In genomic region chr11:69995391-69995960, GRCm38 (mm10) we compare ENCODE assay signal across 8 mouse cellular contexts. TPM values are rescaled to one million over a fixed set of nuclear protein-coding genes. Genes with fewer than 3 reads are reported as not detected.
DNase-seq lines count a peak whose midpoint lies in the region; ATAC-seq and TF ChIP-seq lines count a peak whose summit lies in the region.

TSS of gene Phf23 (plus strand) at chr11:69995777.

- TF ChIP-seq CTCF in heart, adult 2 months (IDR thresholded peaks at IDR 0.05): peak; percentile 74

- H3K9ac ChIP-seq in embryonic facial prominence, embryonic 14.5 days (ENCODE audit: low read depth, low read length): peak within 1 kb of the TSS; percentile 96
- H3K9ac ChIP-seq in heart, adult 2 months (ENCODE audit: low read depth, low read length): peak within 1 kb of the TSS; percentile 91
- peak within 1 kb of the TSS; percentile 98 for H3K9ac ChIP-seq in limb, embryonic 13.5 days
- H3K9ac ChIP-seq in midbrain, embryonic 16.5 days (ENCODE audit: low read depth, low read length): peak within 1 kb of the TSS; percentile 90

- DNase-seq in 3T3-L1 (ENCODE audit: low read depth, low spot score): peak; percentile 99
- DNase-seq in adrenal gland, postnatal 4 days (ENCODE audit: low spot score in 2 of 2): peak; percentile 87 to 97
- DNase-seq in embryonic facial prominence, embryonic 14.5 days (ENCODE audit: low spot score): peak; percentile 100
- DNase-seq in heart, adult 2 months: peak; percentile 96 to 99
- DNase-seq in kidney, adult 8-10 months: peak; percentile 98 to 99
- DNase-seq in spleen, postnatal 10 days (ENCODE audit: low spot score in 2 of 2): peak; percentile 89 to 96

- intact Hi-C loops in heart, adult 2 months (cut with DNase I): loop anchor here (2.0 to 10.0 kb wide), 2 partner anchors 15 to 581 kb away; partner anchors contain the start of genes Ctdnep1 and Kdm6b

- no peaks in the 10 kb centered on the region for H3K27me3 ChIP-seq in embryonic facial prominence, embryonic 14.5 days (replicated peaks; ENCODE audit: control insufficient read depth, insufficient read depth, low read length)
- no peaks in the 10 kb centered on the region for H3K27me3 ChIP-seq in heart, adult 2 months (ENCODE audit: control insufficient read depth, insufficient read depth, low read length)
- H3K27me3 ChIP-seq in limb, embryonic 13.5 days: no peaks in the 10 kb centered on the region
- no peaks in the 10 kb centered on the region for H3K27me3 ChIP-seq in midbrain, embryonic 16.5 days (ENCODE audit: control insufficient read depth, insufficient read depth, low read depth, low read length)

- H3K36me3 ChIP-seq in embryonic facial prominence, embryonic 14.5 days (ENCODE audit: control insufficient read depth, insufficient read depth, low read length): peaks cover 46% of the 10 kb centered on the region
- peaks cover 16% of the 10 kb centered on the region for H3K36me3 ChIP-seq in heart, adult 2 months (ENCODE audit: control insufficient read depth, insufficient read depth, low read length)
- peaks cover 44% of the 10 kb centered on the region for H3K36me3 ChIP-seq in limb, embryonic 13.5 days
- H3K36me3 ChIP-seq in midbrain, embryonic 16.5 days (ENCODE audit: control insufficient read depth, insufficient read depth, low read length): peaks cover 7% of the 10 kb centered on the region

- peak within 1 kb of the TSS; percentile 64 for H3K4me3 ChIP-seq in embryonic facial prominence, embryonic 14.5 days (ENCODE audit: low read depth, low read length)
- peak within 1 kb of the TSS; percentile 98 for H3K4me3 ChIP-seq in heart, adult 2 months
- peak within 1 kb of the TSS; percentile 98 for H3K4me3 ChIP-seq in limb, embryonic 13.5 days
- peak within 1 kb of the TSS; percentile 90 for H3K4me3 ChIP-seq in midbrain, embryonic 16.5 days (ENCODE audit: low read depth, low read length)

- TF ChIP-seq POLR2A in heart, adult 2 months (IDR thresholded peaks at IDR 0.05; ENCODE audit: insufficient read depth, low read depth, low read length): peak; percentile 65

- H3K9me3 ChIP-seq in embryonic facial prominence, embryonic 14.5 days (ENCODE audit: control insufficient read depth, low read length): no peaks in the 10 kb centered on the region
- no peaks in the 10 kb centered on the region for H3K9me3 ChIP-seq in limb, embryonic 13.5 days
- no peaks in the 10 kb centered on the region for H3K9me3 ChIP-seq in midbrain, embryonic 16.5 days (replicated peaks; ENCODE audit: control insufficient read depth, low read length, poor library complexity, severe bottlenecking)

- peak within 1 kb of the TSS; percentile 98 for H3K27ac ChIP-seq in embryonic facial prominence, embryonic 14.5 days (replicated peaks; ENCODE audit: low read depth, low read length)
- peak within 1 kb of the TSS; percentile 97 for H3K27ac ChIP-seq in heart, adult 2 months
- H3K27ac ChIP-seq in limb, embryonic 13.5 days: peak within 1 kb of the TSS; percentile 98
- peak within 1 kb of the TSS; percentile 90 for H3K27ac ChIP-seq in midbrain, embryonic 16.5 days (ENCODE audit: low read length)

- peaks cover 1% of the 10 kb centered on the region for H3K79me2 ChIP-seq in heart, adult 2 months (replicated peaks; ENCODE audit: control insufficient read depth, insufficient read depth, low read length)

- under 1% methylated on average over 36 of the region's 36 CpGs for WGBS in embryonic facial prominence, embryonic 14.5 days
- WGBS in heart, adult 2 months: 2% methylated on average over 33 of the region's 36 CpGs
- under 1% methylated on average over 36 of the region's 36 CpGs for WGBS in limb, embryonic 13.5 days
- WGBS in midbrain, embryonic 16.5 days: under 1% methylated on average over 34 of the region's 36 CpGs

- H3K4me2 ChIP-seq in embryonic facial prominence, embryonic 14.5 days (ENCODE audit: low read depth, low read length): peak within 1 kb of the TSS; percentile 49
- peak within 1 kb of the TSS; percentile 62 for H3K4me2 ChIP-seq in limb, embryonic 13.5 days (replicated peaks)
- peak within 1 kb of the TSS; percentile 81 for H3K4me2 ChIP-seq in midbrain, embryonic 16.5 days (ENCODE audit: low read length)

- peaks cover 16% of the 10 kb centered on the region for H3K4me1 ChIP-seq in embryonic facial prominence, embryonic 14.5 days (ENCODE audit: control insufficient read depth, insufficient read depth, low read length)
- peaks cover 3% of the 10 kb centered on the region for H3K4me1 ChIP-seq in heart, adult 2 months (ENCODE audit: control insufficient read depth, insufficient read depth, low read length)
- H3K4me1 ChIP-seq in limb, embryonic 13.5 days: peaks cover 45% of the 10 kb centered on the region
- peaks cover 29% of the 10 kb centered on the region for H3K4me1 ChIP-seq in midbrain, embryonic 16.5 days (ENCODE audit: control insufficient read depth, insufficient read depth, low read length)

- peak; percentile 86 for ATAC-seq in embryonic facial prominence, embryonic 14.5 days (ENCODE audit: low read depth)
- ATAC-seq in limb, embryonic 13.5 days (ENCODE audit: low FRiP score, low read depth): peak; percentile 85
- ATAC-seq in midbrain, embryonic 16.5 days: peak; percentile 87

- TF ChIP-seq EP300 in heart, adult 2 months (IDR thresholded peaks at IDR 0.05; ENCODE audit: insufficient read depth, low read depth, low read length): peak; percentile 95

RNA-seq across cellular contexts. Expression of gene Phf23, which starts in this region (rescaled TPM):
- total RNA-seq in adrenal gland, postnatal 4 days (2021): 10 to 100 TPM; 51.4 to 53.4 TPM
- 47.0 and 49.3 TPM in 2 replicates for polyA plus RNA-seq in embryonic facial prominence, embryonic 14.5 days (2014; fragmentation: Nextera tagmentation; extraction: Ambion mirVana)
- total RNA-seq in heart, adult 2 months (2021): 10 to 100 TPM; 18.1 to 22.8 TPM
- 11.5 and 17.6 TPM in 2 replicates for polyA plus RNA-seq in heart, adult 2 months (2012; rRNA removed)
- 95.9 and 101 TPM in 2 replicates for polyA plus RNA-seq in limb, embryonic 13.5 days (2015; fragmentation: Nextera tagmentation; extraction: Ambion mirVana)
- 51.2 and 58.6 TPM in 2 replicates for polyA plus RNA-seq in midbrain, embryonic 16.5 days (2015; fragmentation: Nextera tagmentation; extraction: Ambion mirVana)

Comparison
In these comparisons a context has a peak if more than half of its experiments do, and no peak if none do; other contexts are left out.
1. Peak in every context shown above with its lines: DNase-seq, ATAC-seq, H3K4me3 ChIP-seq and H3K27ac ChIP-seq.